Mouse (Mus musculus): ENCODE measurements at regions not wholly inside any gene's neighbourhood (a gene's known extent, or its start where the extent isn't known, plus 50 kb on each side); places are given as distances from the start of the nearest gene placed in this dataset.
A peak's percentile ranks its signal among the peaks of the same experiment; 100 is the strongest.

- no peak for DNase-seq
- intact Hi-C loops (cut with DNase I), result no loop called here
Observed at GRCm38 (mm10) chr17:54821059-54821458, 522.2 kb upstream of the Slc5a7 start.

- peak in 1 of 2 experiments; percentile 2 for DNase-seq
- intact Hi-C loops (cut with DNase I), result no loop called here
Observed at GRCm38 (mm10) chr17:54853631-54854030, 554.8 kb upstream of the Slc5a7 start.

- DNase-seq, result peak; percentile 0 to 9
- intact Hi-C loops (cut with DNase I), result no loop called here
Observed at GRCm38 (mm10) chr17:54896198-54896597, 549.0 kb upstream of the St6gal2 start.

- no peak for DNase-seq
Observed at GRCm38 (mm10) chr17:54929181-54929715, 515.9 kb upstream of the St6gal2 start.

GRCm38 (mm10) chr17:54943380-54944047, 501.7 kb upstream of the St6gal2 start:
- intact Hi-C loops (cut with DNase I), result no loop called here

More at GRCm38 (mm10) chr17:54929181-54929715, 515.9 kb upstream of the St6gal2 start:
- intact Hi-C loops (cut with DNase I), result no loop called here

GRCm38 (mm10) chr17:54944288-54944931, 500.8 kb upstream of the St6gal2 start:
- intact Hi-C loops (cut with DNase I), result no loop called here

More at GRCm38 (mm10) chr17:54943380-54944047, 501.7 kb upstream of the St6gal2 start:
- DNase-seq, result no peak

More at GRCm38 (mm10) chr17:54944288-54944931, 500.8 kb upstream of the St6gal2 start:
- DNase-seq, result no peak

Data from heart, postnatal 10 days (tissue).